ENCODE assay signal across 10 mouse cellular contexts in genomic region chr6:101921186-101921585, GRCm38 (mm10).
DNase-seq lines count a peak whose midpoint lies in the region; ATAC-seq and TF ChIP-seq lines count a peak whose summit lies in the region.
"Had no signal": no experiment of that assay in that cellular context is flagged by ENCODE, and none has a peak within 500 bp of the region (broad histone marks: within the 10 kb centered on the region; RNA-seq: fewer than 3 reads in every experiment).

No protein-coding gene starts in this region.

- H3K9ac ChIP-seq in lung, embryonic 14.5 days: no peak overlapping the region
- H3K9ac ChIP-seq in forebrain, embryonic 16.5 days (replicated peaks; ENCODE audit: low read depth, low read length): no peak overlapping the region
- H3K9ac ChIP-seq: embryonic facial prominence, embryonic 13.5 days had no signal

- ATAC-seq in lung, embryonic 14.5 days (ENCODE audit: insufficient read depth): no peak
- ATAC-seq in forebrain, embryonic 16.5 days: peak; percentile 95

- H3K27ac ChIP-seq in lung, embryonic 14.5 days (ENCODE audit: low read depth): no peak overlapping the region
- H3K27ac ChIP-seq in forebrain, embryonic 16.5 days (ENCODE audit: low read length): no peak overlapping the region
- no peak overlapping the region for H3K27ac ChIP-seq in gastrocnemius, adult 2 months
- H3K27ac ChIP-seq: embryonic facial prominence, embryonic 13.5 days had no signal

- no peaks in the 10 kb centered on the region for H3K36me3 ChIP-seq in lung, embryonic 14.5 days (ENCODE audit: insufficient read depth)
- H3K36me3 ChIP-seq in forebrain, embryonic 16.5 days (ENCODE audit: control insufficient read depth, insufficient read depth): no peaks in the 10 kb centered on the region
- H3K36me3 ChIP-seq: embryonic facial prominence, embryonic 13.5 days had no signal

- intact Hi-C loops in gastrocnemius, adult 2 months (cut with DNase I): no loop called here
- intact Hi-C loops in left cerebral cortex, postnatal 25 days (cut with DNase I): no loop called here

- no peak overlapping the region for H3K4me3 ChIP-seq in lung, embryonic 14.5 days (ENCODE audit: low read depth, low read length)
- no peak overlapping the region for H3K4me3 ChIP-seq in lung, adult 2 months (replicated peaks; ENCODE audit: extremely low read depth, low read depth, low read length)
- no peak overlapping the region for H3K4me3 ChIP-seq in forebrain, embryonic 16.5 days (replicated peaks; ENCODE audit: low read length)
- no peak overlapping the region for H3K4me3 ChIP-seq in gastrocnemius, adult 2 months
- H3K4me3 ChIP-seq: embryonic facial prominence, embryonic 13.5 days had no signal

- peak; percentile 21; the same call in 1 of the 2 replicates for TF ChIP-seq CTCF in lung, embryonic 14.5 days (IDR thresholded peaks at IDR 0.05; ENCODE audit: low read depth)
- no peak for TF ChIP-seq CTCF in lung, adult 2 months (IDR thresholded peaks at IDR 0.05; ENCODE audit: insufficient read depth, low read length)
- no peak for TF ChIP-seq CTCF in gastrocnemius, adult 2 months (IDR thresholded peaks at IDR 0.05)

- no peaks in the 10 kb centered on the region for H3K27me3 ChIP-seq in lung, embryonic 14.5 days (ENCODE audit: insufficient read depth, low read length)
- no peaks in the 10 kb centered on the region for H3K27me3 ChIP-seq in forebrain, embryonic 16.5 days (replicated peaks; ENCODE audit: control insufficient read depth, insufficient read depth, low read length)
- H3K27me3 ChIP-seq: embryonic facial prominence, embryonic 13.5 days had no signal

- TF ChIP-seq POLR2A in lung, adult 2 months (IDR thresholded peaks at IDR 0.05; ENCODE audit: borderline replicate concordance, extremely low read depth, low read depth, low read length): no peak

- no peaks in the 10 kb centered on the region for H3K9me3 ChIP-seq in lung, embryonic 14.5 days (ENCODE audit: low read depth, low read length)
- no peaks in the 10 kb centered on the region for H3K9me3 ChIP-seq in forebrain, embryonic 16.5 days (ENCODE audit: control insufficient read depth, low read length)
- H3K9me3 ChIP-seq: embryonic facial prominence, embryonic 13.5 days had no signal

- peak; percentile 12 for DNase-seq in adrenal gland, postnatal 14 days
- no peak for DNase-seq in adrenal gland, adult 8-10 months
- peak; percentile 43 for DNase-seq in lung, embryonic 14.5 days
- no peak for DNase-seq in lung, adult 2 months
- peak; percentile 30 for DNase-seq in lung, postnatal 10 days
- DNase-seq in gastrocnemius, adult 2 months: no peak
- DNase-seq in left cerebral cortex, postnatal 25 days (ENCODE audit: low spot score in 2 of 2): no peak

- no peaks in the 10 kb centered on the region for H3K4me1 ChIP-seq in lung, embryonic 14.5 days (ENCODE audit: insufficient read depth)
- H3K4me1 ChIP-seq in lung, adult 2 months (ENCODE audit: control insufficient read depth, insufficient read depth, low read length): no peaks in the 10 kb centered on the region
- H3K4me1 ChIP-seq in forebrain, embryonic 16.5 days (replicated peaks; ENCODE audit: control insufficient read depth, insufficient read depth, low read length): 0 out of 2 replicates have a peak, but pooled peaks cover 2% of the 10 kb centered on the region
- H3K4me1 ChIP-seq: embryonic facial prominence, embryonic 13.5 days had no signal

- H3K4me2 ChIP-seq in lung, embryonic 14.5 days: no peak overlapping the region
- no peak overlapping the region for H3K4me2 ChIP-seq in forebrain, embryonic 16.5 days (ENCODE audit: low read length)
- H3K4me2 ChIP-seq: embryonic facial prominence, embryonic 13.5 days; heart, embryonic 11.5 days had no signal

Comparison
In these comparisons a context has a peak if more than half of its experiments do, and no peak if none do; other contexts are left out.
1. DNase-seq: peak in adrenal gland, postnatal 14 days (single experiment), lung, embryonic 14.5 days (single experiment) and lung, postnatal 10 days (single experiment); none in adrenal gland, adult 8-10 months (single experiment), lung, adult 2 months (single experiment), gastrocnemius, adult 2 months (single experiment) and left cerebral cortex, postnatal 25 days (0 of 2).